Mouse (Mus musculus): ENCODE results near the gene Acaca.

DNA sequence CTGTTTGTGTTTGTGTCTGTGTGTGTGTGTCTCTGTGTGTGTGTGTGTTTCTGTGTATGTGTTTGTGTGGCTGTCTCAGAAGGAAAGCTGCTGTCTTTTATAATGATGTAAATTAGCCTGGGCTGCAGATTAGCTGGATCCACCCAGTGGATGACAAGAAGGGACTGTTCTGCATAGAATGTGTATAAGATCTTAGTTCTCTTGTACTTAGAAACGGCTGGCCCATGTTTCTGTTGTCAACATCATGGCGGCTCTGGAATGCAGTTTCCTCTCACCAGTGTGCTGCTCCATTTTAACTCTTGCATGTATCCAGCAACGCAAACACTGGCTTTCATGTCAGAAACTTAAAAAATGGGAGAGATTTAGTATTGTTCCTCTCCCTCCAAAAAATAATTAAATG lies 141.0 kb downstream of the Acaca start:
- TF ChIP-seq CTCF (IDR thresholded peaks at IDR 0.05; ENCODE audit: extremely low read depth, insufficient read depth, low read length) (no peak), POLR2A (IDR thresholded peaks at IDR 0.05; ENCODE audit: extremely low read depth, insufficient read depth, low read length) (no peak)

All from cortical plate, adult 2 months (tissue).